Comparison of ENCODE assay signal across 9 mouse cellular contexts in genomic region chr11:74634490-74635275, GRCm38 (mm10). TPM values are rescaled to one million over a fixed set of nuclear protein-coding genes. Genes with fewer than 3 reads are reported as not detected.
DNase-seq lines count a peak whose midpoint lies in the region; ATAC-seq and TF ChIP-seq lines count a peak whose summit lies in the region.
"Had no signal": no experiment of that assay in that cellular context is flagged by ENCODE, and none has a peak within 500 bp of the region (broad histone marks: within the 10 kb centered on the region; RNA-seq: fewer than 3 reads in every experiment).

No protein-coding gene starts in this region.

- no peak overlapping the region for H3K27ac ChIP-seq in midbrain, embryonic 11.5 days (ENCODE audit: low read depth, low read length)
- H3K27ac ChIP-seq in midbrain, embryonic 16.5 days (ENCODE audit: low read length): no peak overlapping the region
- H3K27ac ChIP-seq in cerebellum, adult 2 months (ENCODE audit: insufficient read depth, low read length): no peak overlapping the region
- no peak overlapping the region for H3K27ac ChIP-seq in heart, postnatal 0 days (ENCODE audit: low read depth)
- no peak overlapping the region for H3K27ac ChIP-seq in olfactory bulb, adult 2 months (ENCODE audit: insufficient read depth, low read depth, low read length)
- H3K27ac ChIP-seq: neural tube, embryonic 13.5 days had no signal

- no peak for TF ChIP-seq POLR2A in cerebellum, adult 2 months (IDR thresholded peaks at IDR 0.05; ENCODE audit: borderline replicate concordance, insufficient read depth, low read length)
- no peak for TF ChIP-seq POLR2A in olfactory bulb, adult 2 months (IDR thresholded peaks at IDR 0.05; ENCODE audit: insufficient read depth, low read depth, low read length)

- no peaks in the 10 kb centered on the region for H3K9me3 ChIP-seq in midbrain, embryonic 11.5 days (ENCODE audit: control insufficient read depth, low read length)
- H3K9me3 ChIP-seq in midbrain, embryonic 16.5 days (replicated peaks; ENCODE audit: control insufficient read depth, low read length, poor library complexity, severe bottlenecking): no peaks in the 10 kb centered on the region
- H3K9me3 ChIP-seq in heart, postnatal 0 days (replicated peaks; ENCODE audit: control insufficient read depth, low read length): no peaks in the 10 kb centered on the region
- H3K9me3 ChIP-seq: neural tube, embryonic 13.5 days had no signal

- 68% methylated on average over 5 of the region's 5 CpGs for WGBS in midbrain, embryonic 11.5 days
- WGBS in midbrain, embryonic 16.5 days: 64% methylated on average over 5 of the region's 5 CpGs
- WGBS in cerebellum, adult 2 months: 62% methylated on average over 5 of the region's 5 CpGs
- WGBS in heart, postnatal 0 days: 68% methylated on average over 5 of the region's 5 CpGs
- 69% methylated on average over 5 of the region's 5 CpGs for WGBS in olfactory bulb, adult 2 months

- peak; percentile 97 for DNase-seq in midbrain, embryonic 11.5 days (ENCODE audit: low spot score, missing footprints)
- DNase-seq in Muller cell, postnatal 12 days (ENCODE audit: inconsistent ontology term): peak; percentile 73
- peak; percentile 72 to 74 for DNase-seq in cerebellum, adult 2 months
- peak; percentile 80 for DNase-seq in heart, postnatal 0 days (ENCODE audit: low spot score)
- DNase-seq in left cerebral cortex, postnatal 4 days: peak; percentile 69
- peak; percentile 45 for DNase-seq in yolk sac, embryonic 10.5 days (ENCODE audit: low spot score)

- H3K27me3 ChIP-seq in midbrain, embryonic 11.5 days (ENCODE audit: control insufficient read depth, insufficient read depth, low read length): peaks cover 7% of the 10 kb centered on the region; the same call in 1 of the 2 replicates
- H3K27me3 ChIP-seq in midbrain, embryonic 16.5 days (ENCODE audit: control insufficient read depth, insufficient read depth, low read depth, low read length): no peaks in the 10 kb centered on the region; the same call in 1 of the 2 replicates
- H3K27me3 ChIP-seq in cerebellum, adult 2 months (ENCODE audit: control insufficient read depth, insufficient read depth, low read length): no peaks in the 10 kb centered on the region
- no peaks in the 10 kb centered on the region for H3K27me3 ChIP-seq in heart, postnatal 0 days (ENCODE audit: control insufficient read depth, insufficient read depth, low read length)

- intact Hi-C loops in left cerebral cortex, postnatal 4 days (cut with DNase I): no loop called here

- no peak overlapping the region for H3K4me3 ChIP-seq in midbrain, embryonic 11.5 days (ENCODE audit: low read depth, low read length)
- H3K4me3 ChIP-seq in midbrain, embryonic 16.5 days (ENCODE audit: low read depth, low read length): no peak overlapping the region
- H3K4me3 ChIP-seq in cerebellum, adult 2 months (replicated peaks; ENCODE audit: insufficient read depth, low read depth, low read length): no peak overlapping the region
- no peak overlapping the region for H3K4me3 ChIP-seq in heart, postnatal 0 days (ENCODE audit: low read depth, low read length)
- no peak overlapping the region for H3K4me3 ChIP-seq in olfactory bulb, adult 2 months (ENCODE audit: insufficient read depth, low read depth, low read length)
- H3K4me3 ChIP-seq: neural tube, embryonic 13.5 days had no signal

- H3K9ac ChIP-seq in midbrain, embryonic 11.5 days (ENCODE audit: low read length): no peak overlapping the region
- H3K9ac ChIP-seq in midbrain, embryonic 16.5 days (ENCODE audit: low read depth, low read length): no peak overlapping the region
- H3K9ac ChIP-seq in heart, postnatal 0 days (replicated peaks; ENCODE audit: low read depth, low read length): no peak overlapping the region
- H3K9ac ChIP-seq: neural tube, embryonic 13.5 days had no signal

- no peaks in the 10 kb centered on the region for H3K36me3 ChIP-seq in midbrain, embryonic 11.5 days (ENCODE audit: control insufficient read depth, insufficient read depth, low read length)
- 0 out of 2 replicates have a peak, but pooled peaks cover 2% of the 10 kb centered on the region for H3K36me3 ChIP-seq in midbrain, embryonic 16.5 days (ENCODE audit: control insufficient read depth, insufficient read depth, low read length)
- H3K36me3 ChIP-seq in heart, postnatal 0 days (replicated peaks; ENCODE audit: control insufficient read depth, insufficient read depth, low read length): no peaks in the 10 kb centered on the region

- peak; percentile 87 for TF ChIP-seq CTCF in cerebellum, adult 2 months (IDR thresholded peaks at IDR 0.05; ENCODE audit: borderline replicate concordance, insufficient read depth, low read depth, low read length)
- TF ChIP-seq CTCF in heart, postnatal 0 days (IDR thresholded peaks at IDR 0.05; ENCODE audit: low read depth): peak; percentile 95
- TF ChIP-seq CTCF in olfactory bulb, adult 2 months (IDR thresholded peaks at IDR 0.05; ENCODE audit: insufficient read depth, low read depth, low read length): peak; percentile 50

- peak; percentile 34; the same call in 1 of the 2 replicates for ATAC-seq in midbrain, embryonic 11.5 days (ENCODE audit: low FRiP score)
- ATAC-seq in midbrain, embryonic 16.5 days: no peak
- ATAC-seq in heart, postnatal 0 days (ENCODE audit: insufficient read depth, low read depth): no peak

- H3K4me1 ChIP-seq in midbrain, embryonic 11.5 days (ENCODE audit: control insufficient read depth, insufficient read depth, low read length): peaks cover 9% of the 10 kb centered on the region
- peaks cover 17% of the 10 kb centered on the region for H3K4me1 ChIP-seq in midbrain, embryonic 16.5 days (ENCODE audit: control insufficient read depth, insufficient read depth, low read length)
- H3K4me1 ChIP-seq in cerebellum, adult 2 months (ENCODE audit: control insufficient read depth, insufficient read depth, low read length): peaks cover 11% of the 10 kb centered on the region
- peaks cover 14% of the 10 kb centered on the region for H3K4me1 ChIP-seq in heart, postnatal 0 days (ENCODE audit: control insufficient read depth, insufficient read depth)
- peaks cover 15% of the 10 kb centered on the region for H3K4me1 ChIP-seq in olfactory bulb, adult 2 months (ENCODE audit: control insufficient read depth, insufficient read depth, low read length)

- no peak for TF ChIP-seq EP300 in heart, postnatal 0 days (IDR thresholded peaks at IDR 0.05; ENCODE audit: low read depth)

- no peak overlapping the region for H3K4me2 ChIP-seq in midbrain, embryonic 11.5 days
- no peak overlapping the region for H3K4me2 ChIP-seq in midbrain, embryonic 16.5 days (ENCODE audit: low read length)
- H3K4me2 ChIP-seq in heart, postnatal 0 days (ENCODE audit: low read depth, low read length): no peak overlapping the region
- H3K4me2 ChIP-seq: neural tube, embryonic 13.5 days had no signal

RNA-seq across cellular contexts. Expression of gene Cluh, which starts 14.6 kb away (rescaled TPM):
- 9.2 and 10.8 TPM in 2 replicates for polyA plus RNA-seq in midbrain, embryonic 11.5 days (2014; fragmentation: Nextera tagmentation; extraction: Ambion mirVana)
- 16.4 and 18.1 TPM in 2 replicates for polyA plus RNA-seq in midbrain, embryonic 16.5 days (2015; fragmentation: Nextera tagmentation; extraction: Ambion mirVana)
- 67.4 and 68.4 TPM in 2 replicates for polyA plus RNA-seq in cerebellum, adult 2 months (2012; rRNA removed)
- total RNA-seq in heart, postnatal 0 days (2014; rRNA removed; ENCODE audit: low replicate concordance): 241 and 291 TPM in 2 replicates
- polyA plus RNA-seq in heart, postnatal 0 days (2015; fragmentation: Nextera tagmentation; extraction: Ambion mirVana): 52.7 and 61.4 TPM in 2 replicates
- total RNA-seq in left cerebral cortex, postnatal 4 days (2021): 10 to 100 TPM; 45.8 to 47.9 TPM
- not detected in 2 replicates for polyA plus RNA-seq in olfactory bulb, adult 2 months (2012; ENCODE audit: insufficient read depth, insufficient read length, low replicate concordance, missing spikeins)

RNA-seq across cellular contexts. Expression of gene Ccdc92b, which starts 15.3 kb away (rescaled TPM):
- 1.1 and 1.6 TPM in 2 replicates for polyA plus RNA-seq in midbrain, embryonic 11.5 days (2014; fragmentation: Nextera tagmentation; extraction: Ambion mirVana)
- polyA plus RNA-seq in midbrain, embryonic 16.5 days (2015; fragmentation: Nextera tagmentation; extraction: Ambion mirVana): 2.6 and 3.3 TPM in 2 replicates
- polyA plus RNA-seq in cerebellum, adult 2 months (2012; rRNA removed): 21.8 and 22.7 TPM in 2 replicates
- 0.08 TPM in 1 of 2 replicates, not detected in the other for total RNA-seq in heart, postnatal 0 days (2014; rRNA removed; ENCODE audit: low replicate concordance)
- polyA plus RNA-seq in heart, postnatal 0 days (2015; fragmentation: Nextera tagmentation; extraction: Ambion mirVana): 0.49 and 0.63 TPM in 2 replicates
- total RNA-seq in left cerebral cortex, postnatal 4 days (2021): 10 to 100 TPM; 16.2 to 17.5 TPM
- polyA plus RNA-seq in olfactory bulb, adult 2 months (2012; ENCODE audit: insufficient read depth, insufficient read length, low replicate concordance, missing spikeins): not detected in 2 replicates

RNA-seq across cellular contexts. Expression of gene Rap1gap2, which starts 24.0 kb away (rescaled TPM):
- polyA plus RNA-seq in midbrain, embryonic 11.5 days (2014; fragmentation: Nextera tagmentation; extraction: Ambion mirVana): 2.5 TPM in 2 replicates
- polyA plus RNA-seq in midbrain, embryonic 16.5 days (2015; fragmentation: Nextera tagmentation; extraction: Ambion mirVana): 17.1 and 18.3 TPM in 2 replicates
- polyA plus RNA-seq in cerebellum, adult 2 months (2012; rRNA removed): 67.5 and 71.0 TPM in 2 replicates
- 16.5 and 34.4 TPM in 2 replicates for total RNA-seq in heart, postnatal 0 days (2014; rRNA removed; ENCODE audit: low replicate concordance)
- 3.8 and 5.6 TPM in 2 replicates for polyA plus RNA-seq in heart, postnatal 0 days (2015; fragmentation: Nextera tagmentation; extraction: Ambion mirVana)
- 10 to 100 TPM; 77.8 to 87.8 TPM for total RNA-seq in left cerebral cortex, postnatal 4 days (2021)
- not detected in 2 replicates for polyA plus RNA-seq in olfactory bulb, adult 2 months (2012; ENCODE audit: insufficient read depth, insufficient read length, low replicate concordance, missing spikeins)

Comparison
In these comparisons a context has a peak if more than half of its experiments do, and no peak if none do; other contexts are left out.
1. DNase-seq: peak in every context shown above with its lines; median percentile 97 in midbrain, embryonic 11.5 days; 80 in heart, postnatal 0 days; 73 in Muller cell, postnatal 12 days; 73 in cerebellum, adult 2 months; 69 in left cerebral cortex, postnatal 4 days; 45 in yolk sac, embryonic 10.5 days.